Mouse (Mus musculus) monocyte, adult 59 days (primary cell): ENCODE data around the gene Knstrn. TPM values are rescaled to one million over a fixed set of nuclear protein-coding genes. Genes with fewer than 3 reads are reported as not detected.

Experiments
- total RNA-seq, 2 experiments: library from RNA; stranded (reverse); gene quantifications; one replicate each; pipeline ENCODE4 v1.2.4; 2023

The Knstrn gene
- 1 to 10 TPM; 5.0 to 7.1 TPM for total RNA-seq

GRCm38 (mm10) chr2:118813981-118814836 lies at the start of gene Knstrn:
Gene Knstrn (plus strand): TSS chr2:118814003.

GRCm38 (mm10) chr2:118772158-118772874 lies 41.5 kb upstream of the Knstrn start, which contains the start of gene Phgr1:
Gene Phgr1 (plus strand): TSS chr2:118772769.

GRCm38 (mm10) chr2:118779504-118780480 lies 34.0 kb upstream of the Knstrn start, which contains the start of gene Disp2:
Gene Disp2 (plus strand): TSS chr2:118779719.

GRCm38 (mm10) chr2:118861454-118862339 lies 47.9 kb downstream of the Knstrn start, which contains the start of gene Ivd:
Gene Ivd (plus strand): TSS chr2:118861954.

GRCm38 (mm10) chr2:118899981-118900825 lies 86.4 kb downstream of the Knstrn start, which contains the start of gene Bahd1:
Gene Bahd1 (plus strand): TSS chr2:118900377.

Other genes starting within 250 kb of the Knstrn start
- 1 to 10 TPM; 7.3 to 8.0 TPM for gene Bub1b, start 215.8 kb upstream of the Knstrn start, total RNA-seq
- gene Pak6, start 150.7 kb upstream of the Knstrn start, total RNA-seq = not detected
- under 1 TPM; 0.09 to 0.26 TPM for gene Ankrd63, start 110.0 kb upstream of the Knstrn start, total RNA-seq
- gene Plcb2, start 85.6 kb upstream of the Knstrn start, total RNA-seq = 10 to 100 TPM; 73.3 to 84.3 TPM
- 10 to 100 TPM; 21.7 to 21.9 TPM for gene Inafm2, start 68.2 kb upstream of the Knstrn start, total RNA-seq
- gene Ccdc9b, start 51.3 kb upstream of the Knstrn start, total RNA-seq = under 1 TPM; 0.52 to 0.81 TPM
- not detected for gene Phgr1, start 41.2 kb upstream of the Knstrn start, total RNA-seq
- not detected for gene Disp2, start 34.3 kb upstream of the Knstrn start, total RNA-seq
- gene Ivd, start 48.0 kb downstream of the Knstrn start, total RNA-seq = 10 to 100 TPM; 30.6 to 44.1 TPM
- 10 to 100 TPM; 20.4 to 22.3 TPM for gene Bahd1, start 86.4 kb downstream of the Knstrn start, total RNA-seq
- 1 to 10 TPM; 7.0 to 8.8 TPM for gene Chst14, start 112.5 kb downstream of the Knstrn start, total RNA-seq
- 10 to 100 TPM; 10.7 to 14.7 TPM for gene Ccdc32, start 215.4 kb downstream of the Knstrn start, total RNA-seq
- 1 to 10 TPM; 3.9 to 5.4 TPM for gene Rpusd2, start 220.8 kb downstream of the Knstrn start, total RNA-seq
- 1 to 10 TPM; 1.4 to 2.3 TPM for gene Knl1, start 233.1 kb downstream of the Knstrn start, total RNA-seq